Mouse (Mus musculus): Measurements from ENCODE around the gene Ppp4r1.

DNA sequence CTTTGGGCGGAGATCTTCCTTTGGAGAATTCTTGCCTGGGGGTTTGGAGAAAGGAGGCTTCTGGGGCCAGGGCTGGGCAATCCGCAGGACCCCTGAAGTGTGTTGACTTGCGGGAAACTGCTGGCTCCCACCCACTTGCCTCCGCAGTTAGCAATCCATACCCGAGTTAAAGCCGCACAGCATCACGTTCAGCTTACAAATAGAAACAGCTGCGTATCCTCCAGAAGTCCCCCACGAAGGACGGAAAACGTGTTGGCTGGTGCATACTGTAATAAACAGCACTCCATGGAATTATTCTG lies 103.0 kb downstream of the Ppp4r1 start:
- TF ChIP-seq FLI1 (IDR thresholded peaks at IDR 0.05; ENCODE audit: low read length) (no peak), GATA1 (IDR thresholded peaks at IDR 0.05; ENCODE audit: borderline replicate concordance, low read length) (no peak)

Data from megakaryocyte, embryonic 14.5 days (primary cell).